Mouse (Mus musculus) thymus, adult 2 months (tissue): ENCODE measurements at regions not wholly inside any gene's neighbourhood (a gene's known extent, or its start where the extent isn't known, plus 50 kb on each side); places are given as distances from the start of the nearest gene placed in this dataset.

ENCODE experiments used
- CTCF ChIP-seq: fragments of 200-500 bp; IDR thresholded peaks from 2 replicates; pipeline ENCODE4 v1.5.1; 2012; ENCODE audit warnings: mild to moderate bottlenecking, control low read depth, low read length, moderate library complexity, borderline replicate concordance; ENCODE audit not compliant: control insufficient read depth, poor library complexity, insufficient read depth; ENCODE audit errors: extremely low read depth
- POLR2A ChIP-seq: fragments of 200-500 bp; IDR thresholded peaks from 2 replicates; pipeline ENCODE4 v1.6.1; 2012; ENCODE audit warnings: mild to moderate bottlenecking, low read length, control low read depth, moderate library complexity; ENCODE audit not compliant: control insufficient read depth, poor library complexity, insufficient read depth; ENCODE audit errors: extremely low read depth

GRCm38 (mm10) chr3:129471332-129471731 is 60.8 kb upstream of the Elovl6 start:
- TF ChIP-seq CTCF (no peak), POLR2A (no peak)
